Mouse (Mus musculus) CD4-positive, CD25-positive, alpha-beta regulatory T cell (primary cell): ENCODE results near the gene Cactin. TPM values are rescaled to one million over a fixed set of nuclear protein-coding genes. Genes with fewer than 3 reads are reported as not detected.

Source experiments
- polyA plus RNA-seq: library from polyadenylated mRNA; unstranded; fragments of 100-300 nt; shearing (Covaris generic); gene quantifications from one replicate; pipeline ENCODE4 v1.2.1, GENCODE M21; 2017

The Cactin gene
- polyA plus RNA-seq, result 70.5 TPM

DNA sequence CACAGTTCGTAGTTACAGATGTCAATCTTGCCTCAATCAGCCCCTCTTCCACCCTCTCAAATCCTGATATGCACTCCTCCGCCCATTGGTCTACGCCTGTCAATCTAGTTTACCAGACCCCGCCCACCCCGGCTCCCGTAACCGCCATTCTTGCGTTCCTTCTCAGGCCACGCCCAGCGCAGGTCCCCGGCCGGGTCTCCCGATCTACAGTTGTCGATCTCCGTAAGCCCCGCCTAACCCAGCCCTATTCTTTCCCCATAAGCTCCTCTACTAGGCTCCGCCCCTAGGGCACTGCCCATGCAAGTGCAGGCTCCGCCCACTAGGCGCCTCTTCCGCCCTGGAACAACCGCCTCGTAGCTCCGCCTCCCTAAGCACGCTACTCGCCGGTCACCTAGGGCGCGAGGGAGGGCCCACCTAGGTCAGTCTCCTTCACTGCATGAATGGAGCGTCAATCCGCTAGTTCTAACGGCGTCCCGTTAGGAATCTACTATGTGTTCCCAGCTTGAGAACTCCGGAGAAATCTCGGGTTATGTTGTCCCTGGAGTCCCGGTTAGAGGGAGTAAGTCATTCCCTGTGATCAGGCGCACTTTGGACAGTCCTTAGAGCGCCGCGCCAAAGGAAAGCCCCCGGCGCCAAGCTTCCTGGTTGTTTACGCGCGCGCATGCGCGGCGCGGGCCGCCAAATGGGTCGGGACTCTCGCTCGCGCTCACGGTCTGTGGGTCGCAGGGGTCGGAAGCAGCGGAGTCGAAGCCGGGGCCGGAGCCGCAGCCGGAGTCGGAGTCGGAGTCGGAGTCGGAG, at the start of gene Cactin:
Gene Cactin, plus strand, starts transcription at position 554 of the 798 bp plus-strand sequence.

DNA sequence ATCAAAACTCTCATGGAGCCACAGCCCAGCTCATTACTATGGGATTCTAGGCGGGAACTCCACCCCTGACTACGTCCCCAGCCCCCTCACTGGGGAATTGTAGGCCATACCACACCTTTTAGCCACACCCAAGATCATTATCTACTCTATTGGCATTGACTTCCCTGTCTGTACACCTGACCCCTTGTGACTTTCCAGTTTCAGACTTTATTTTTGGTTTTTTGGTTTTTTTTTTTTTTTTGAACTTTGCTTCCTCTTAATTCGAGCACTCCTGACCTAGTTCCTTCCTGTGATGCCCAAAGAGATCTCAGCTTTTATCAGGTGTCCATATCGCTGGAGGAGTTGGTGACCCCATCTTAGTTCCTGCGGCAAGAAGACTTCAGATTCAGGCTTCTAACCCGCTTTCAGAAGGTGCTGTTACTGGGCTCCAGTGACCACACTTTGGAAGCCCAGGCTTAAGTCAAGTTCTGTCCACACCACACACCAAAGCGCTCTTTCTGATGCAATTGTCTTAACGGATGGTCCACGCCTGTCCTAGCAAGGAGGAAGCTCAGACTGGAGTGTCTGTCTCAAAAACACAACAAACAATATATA, 29.3 kb upstream of the Cactin start, which contains the start of gene Tjp3:
Gene Tjp3, minus strand, starts transcription at position 71 of the 594 bp plus-strand sequence.

DNA sequence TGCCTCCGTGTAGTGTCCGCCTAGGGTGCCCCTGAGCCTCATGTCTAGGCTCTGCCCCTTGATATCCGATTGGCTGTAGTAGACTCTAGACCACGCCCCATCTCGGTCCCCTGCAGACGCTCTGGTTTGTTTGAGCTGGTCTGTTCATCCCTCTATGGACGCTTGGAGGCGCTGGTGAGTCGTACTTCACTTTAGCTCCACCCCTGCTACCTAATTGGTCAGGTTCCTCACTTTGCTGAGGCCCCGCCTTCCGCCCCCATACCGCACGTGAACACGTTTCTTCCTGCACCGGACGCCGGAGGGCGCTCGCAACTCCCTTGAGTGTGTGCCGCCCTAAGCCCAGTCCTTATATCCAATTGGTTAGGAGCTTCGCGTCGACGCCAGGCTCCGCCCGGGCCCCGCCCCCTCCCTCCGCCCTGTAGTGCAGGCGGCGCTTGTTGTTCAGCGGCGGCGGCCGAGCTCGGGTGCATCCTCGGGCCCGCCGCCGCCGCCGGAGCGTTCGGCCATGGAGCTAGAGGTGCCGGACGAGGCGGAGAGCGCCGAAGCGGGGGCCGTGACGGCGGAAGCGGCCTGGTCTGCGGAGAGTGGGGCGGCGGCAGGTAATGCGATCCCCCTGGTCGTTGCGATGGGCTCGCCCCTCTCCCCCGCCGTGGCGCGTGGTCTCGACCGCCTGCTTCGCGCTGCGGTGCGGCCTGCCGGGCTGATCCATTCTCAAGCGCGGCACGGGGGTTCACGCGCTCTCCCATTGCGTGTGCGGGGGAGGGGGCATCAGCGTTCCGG, 28.2 kb upstream of the Cactin start, which contains the start of gene Pip5k1c:
Gene Pip5k1c, plus strand, starts transcription at position 410 of the 780 bp plus-strand sequence.

DNA sequence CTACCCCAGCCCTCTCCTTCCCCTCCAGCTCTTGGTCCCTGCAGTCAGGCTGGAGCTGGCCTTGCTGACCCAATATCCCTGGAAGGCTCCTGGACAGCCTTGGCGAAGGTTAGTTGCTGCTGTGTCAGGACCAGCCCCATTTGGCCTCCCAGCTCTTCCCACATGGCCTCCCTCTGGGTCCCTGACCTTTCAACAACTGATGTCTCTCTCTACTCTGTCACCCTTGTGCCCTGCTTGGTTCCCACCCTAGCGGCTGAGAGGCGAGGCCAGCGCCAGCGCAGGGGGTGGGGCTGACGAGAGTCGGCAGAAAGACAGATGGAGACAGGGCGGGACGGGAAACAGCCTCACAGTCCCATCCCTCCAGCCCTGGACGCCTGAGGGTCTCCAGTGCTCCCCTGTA, 7.5 kb downstream of the Cactin start, which contains the start of gene Tbxa2r:
Gene Tbxa2r, plus strand, starts transcription at position 346 of the 400 bp plus-strand sequence.

DNA sequence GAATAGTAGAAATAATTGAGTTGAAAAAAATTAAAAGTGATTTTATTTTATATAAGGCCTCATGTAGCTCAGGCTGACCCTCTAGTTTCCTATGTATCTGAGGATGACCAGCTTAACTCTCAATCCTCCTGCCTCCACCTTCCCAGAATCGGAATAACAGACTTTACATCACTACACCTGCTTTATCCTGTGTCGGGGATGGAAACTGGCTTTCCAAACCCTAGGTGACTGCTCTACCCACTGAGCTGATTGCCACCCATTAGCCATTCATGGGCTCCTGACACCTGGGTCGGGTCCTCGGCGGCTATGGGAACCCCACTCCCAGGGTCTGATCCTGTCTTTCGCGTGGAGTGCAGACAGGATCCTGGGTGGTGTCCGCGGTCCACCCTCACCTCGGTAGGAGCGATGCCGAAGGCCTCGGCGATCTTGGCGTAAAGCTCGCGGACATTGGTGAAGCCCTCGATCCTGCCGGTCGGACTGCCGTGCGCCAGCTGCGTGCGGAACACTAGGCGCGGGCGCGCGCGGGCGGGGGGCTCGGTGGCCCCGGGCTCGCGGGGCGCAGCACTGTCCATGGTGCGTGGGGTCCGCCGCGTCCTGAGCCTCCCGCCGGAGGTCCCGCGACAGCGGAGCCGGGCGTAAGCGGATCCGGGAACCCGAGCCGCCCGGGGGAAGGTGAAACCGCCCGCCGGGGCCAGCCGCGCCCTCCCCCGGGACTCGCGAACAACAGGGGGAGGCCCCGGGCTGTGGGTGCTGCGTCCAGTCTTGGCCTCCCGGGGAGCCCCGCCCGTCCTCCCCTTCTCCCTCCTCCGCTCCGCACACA, 22.0 kb downstream of the Cactin start, which contains the start of gene Gipc3:
Gene Gipc3, minus strand, starts transcription at position 581 of the 820 bp plus-strand sequence.

DNA sequence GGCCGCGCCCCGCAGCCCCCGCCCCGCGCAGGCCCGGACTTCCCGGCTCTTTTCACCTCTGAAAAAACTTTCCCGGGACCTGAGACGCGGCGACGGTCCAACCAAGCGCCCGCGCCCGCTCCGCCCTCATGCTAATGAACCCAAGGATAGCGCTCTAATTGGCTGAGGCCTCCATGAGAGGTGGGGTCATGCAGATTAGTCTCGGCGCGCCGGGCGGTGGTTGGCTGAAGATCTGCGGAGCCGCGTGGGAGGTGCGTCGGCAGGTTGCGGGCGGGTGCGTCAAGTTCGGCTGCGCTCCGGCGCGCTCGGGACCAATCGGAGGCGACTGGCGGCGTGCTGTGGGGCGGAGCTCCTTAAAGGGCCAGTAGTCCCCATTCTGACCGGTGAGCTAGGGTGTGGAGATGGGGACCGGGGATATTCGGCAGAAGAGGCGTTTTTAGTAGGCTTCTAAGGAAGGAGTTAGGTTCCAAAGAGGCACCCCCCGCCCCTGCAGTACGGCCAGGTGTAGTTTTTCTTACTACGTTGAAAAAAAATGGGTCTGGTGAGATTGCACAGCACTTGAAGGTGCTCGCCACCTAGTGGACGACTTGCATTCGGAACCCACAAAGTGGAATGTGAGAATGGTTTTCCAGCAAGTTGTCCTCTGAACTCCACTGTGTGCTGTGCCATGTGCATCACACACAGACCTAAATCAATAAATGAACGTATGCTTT, 29.6 kb downstream of the Cactin start, which contains the start of gene Hmg20b:
Gene Hmg20b, minus strand, starts transcription at position 130 of the 713 bp plus-strand sequence.

DNA sequence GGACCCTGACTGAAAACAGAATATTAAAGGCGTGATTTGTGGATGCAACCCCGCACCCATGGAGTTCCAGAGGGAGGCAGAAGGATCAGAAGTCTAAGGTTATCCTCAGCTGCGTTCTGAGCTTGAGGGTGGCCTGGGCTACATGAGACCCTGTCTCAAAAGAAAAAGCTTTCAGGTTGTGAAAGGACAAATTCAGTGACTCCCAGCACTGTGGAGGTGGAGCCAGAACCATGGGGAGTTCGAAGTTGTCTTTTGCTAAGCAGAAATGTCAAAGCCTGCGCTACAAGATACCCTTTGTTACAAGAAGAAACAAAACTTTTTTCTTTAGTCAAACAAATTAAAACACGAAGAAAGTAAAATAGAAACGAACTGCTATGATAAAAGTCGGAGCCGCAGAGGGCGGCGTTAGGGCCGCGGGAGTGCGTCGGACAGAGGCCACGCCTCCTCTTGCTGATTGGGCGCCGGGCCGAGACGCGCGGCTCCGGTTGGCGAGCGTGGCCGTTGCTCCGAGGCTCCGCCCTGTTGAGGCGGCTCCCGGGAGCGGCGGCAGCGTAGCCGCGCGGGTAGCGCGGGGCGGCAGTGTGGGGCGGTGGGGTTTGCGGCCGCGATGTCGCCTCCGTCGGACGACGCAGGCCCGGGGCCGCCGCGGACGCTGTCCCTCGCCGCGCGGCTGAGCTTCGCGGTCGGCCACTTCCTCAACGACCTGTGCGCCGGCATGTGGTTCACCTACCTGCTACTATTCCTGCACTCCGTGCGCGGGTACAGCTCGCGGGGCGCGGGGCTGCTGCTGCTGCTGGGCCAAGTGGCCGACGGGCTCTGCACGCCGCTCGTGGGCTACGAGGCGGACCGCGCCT, 36.3 kb downstream of the Cactin start, which contains the start of gene Mfsd12:
Gene Mfsd12, plus strand, starts transcription at position 501 of the 854 bp plus-strand sequence.

DNA sequence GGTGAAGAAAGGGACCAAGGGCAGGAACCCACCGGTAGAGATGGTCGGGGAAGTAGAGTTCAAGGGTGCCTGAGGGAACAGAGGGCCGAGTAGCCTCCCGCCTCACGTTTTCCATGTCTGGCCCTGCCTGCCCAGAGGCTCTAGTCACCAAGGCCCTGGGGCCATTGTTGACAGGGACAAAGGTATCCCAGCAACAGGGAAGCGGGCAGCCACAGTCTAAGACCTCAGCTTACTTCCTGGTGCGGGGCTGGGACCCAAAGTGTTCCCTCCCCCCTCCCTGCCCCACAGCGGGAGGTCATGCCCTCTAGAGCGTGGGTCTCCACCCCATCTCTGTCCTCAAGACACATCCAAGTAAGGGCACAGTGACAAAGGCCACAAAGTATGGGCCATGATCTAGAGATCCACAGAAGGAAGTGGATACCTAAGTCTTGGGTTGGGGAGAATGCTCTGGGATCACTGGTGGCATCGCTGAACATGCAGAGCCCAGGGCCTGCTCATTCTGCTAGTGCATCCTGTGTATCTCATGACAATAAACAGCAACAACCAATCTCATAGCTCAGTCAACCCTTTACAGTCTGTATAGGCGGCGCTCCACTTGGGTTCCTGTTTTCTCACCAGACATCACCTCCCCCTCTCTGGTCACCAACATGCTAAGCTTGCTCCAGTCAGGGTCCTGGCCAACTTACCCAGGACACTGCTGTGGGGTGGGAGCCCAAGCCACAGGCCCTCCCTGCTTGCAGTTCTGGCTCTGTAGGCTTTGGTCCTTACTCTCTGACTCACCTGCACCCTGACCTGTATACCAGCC, 45.0 kb downstream of the Cactin start, which contains the start of gene 4930404N11Rik:
Gene 4930404N11Rik, minus strand, starts transcription at position 145 of the 805 bp plus-strand sequence.

Other genes starting within 250 kb of the Cactin start
- gene Creb3l3, start 222.2 kb upstream of the Cactin start, polyA plus RNA-seq, result 0.28 TPM
- 177 TPM for gene Map2k2, start 215.2 kb upstream of the Cactin start, polyA plus RNA-seq
- gene Zbtb7a, start 185.9 kb upstream of the Cactin start, polyA plus RNA-seq, result 79.4 TPM
- 57.9 TPM for gene Pias4, start 153.2 kb upstream of the Cactin start, polyA plus RNA-seq
- 670 TPM for gene Eef2, start 144.5 kb upstream of the Cactin start, polyA plus RNA-seq
- 96.8 TPM for gene Dapk3, start 138.1 kb upstream of the Cactin start, polyA plus RNA-seq
- gene 4930442H23Rik, start 137.3 kb upstream of the Cactin start, polyA plus RNA-seq, result not detected
- gene Nmrk2, start 119.1 kb upstream of the Cactin start, polyA plus RNA-seq, result 0.28 TPM
- 3.4 TPM for gene Atcay, start 90.3 kb upstream of the Cactin start, polyA plus RNA-seq
- gene Zfr2, start 87.9 kb upstream of the Cactin start, polyA plus RNA-seq, result 5.4 TPM
- gene Matk, start 68.2 kb upstream of the Cactin start, polyA plus RNA-seq, result 88.9 TPM
- gene Mrpl54, start 54.2 kb upstream of the Cactin start, polyA plus RNA-seq, result 106 TPM
- gene Apba3, start 54.1 kb upstream of the Cactin start, polyA plus RNA-seq, result 46.1 TPM
- gene Tjp3, start 29.5 kb upstream of the Cactin start, polyA plus RNA-seq, result 17.2 TPM
- gene Pip5k1c, start 28.1 kb upstream of the Cactin start, polyA plus RNA-seq, result 104 TPM
- gene Tbxa2r, start 7.6 kb downstream of the Cactin start, polyA plus RNA-seq, result 73.4 TPM
- gene Gipc3, start 22.2 kb downstream of the Cactin start, polyA plus RNA-seq, result 0.24 TPM
- 42.7 TPM for gene Hmg20b, start 29.4 kb downstream of the Cactin start, polyA plus RNA-seq
- 6.1 TPM for gene Mfsd12, start 36.4 kb downstream of the Cactin start, polyA plus RNA-seq
- 3.2 TPM for gene 4930404N11Rik, start 44.7 kb downstream of the Cactin start, polyA plus RNA-seq
- 65.5 TPM for gene Fzr1, start 57.4 kb downstream of the Cactin start, polyA plus RNA-seq
- 44.3 TPM for gene Dohh, start 63.3 kb downstream of the Cactin start, polyA plus RNA-seq
- gene Gm48551, start 63.4 kb downstream of the Cactin start, polyA plus RNA-seq, result 5.8 TPM
- 0.75 TPM for gene Gm48552, start 67.9 kb downstream of the Cactin start, polyA plus RNA-seq
- gene Smim24, start 71.9 kb downstream of the Cactin start, polyA plus RNA-seq, result 6.1 TPM
- 21.0 TPM for gene Nfic, start 134.5 kb downstream of the Cactin start, polyA plus RNA-seq
- gene Celf5, start 161.6 kb downstream of the Cactin start, polyA plus RNA-seq, result 0.20 TPM
- 164 TPM for gene Ncln, start 175.3 kb downstream of the Cactin start, polyA plus RNA-seq
- gene S1pr4, start 179.0 kb downstream of the Cactin start, polyA plus RNA-seq, result 90.1 TPM
- gene Gna15, start 203.1 kb downstream of the Cactin start, polyA plus RNA-seq, result 18.1 TPM
- gene Gna11, start 224.1 kb downstream of the Cactin start, polyA plus RNA-seq, result 17.2 TPM
- 1,254 TPM for gene Aes, start 238.4 kb downstream of the Cactin start, polyA plus RNA-seq